Mouse (Mus musculus) MEL (cell line): ENCODE data around the gene Chsy1.

Experiments
- E2F4 ChIP-seq: IDR thresholded peaks from 2 replicates; pipeline ENCODE4 v1.6.1; 2011; ENCODE audit warnings: low read depth, low read length, improper control_type of control experiment, borderline replicate concordance
- HCFC1 ChIP-seq: IDR thresholded peaks from 2 replicates; pipeline ENCODE4 v1.6.1; 2012; ENCODE audit warnings: low read depth, mild to moderate bottlenecking, inconsistent platforms, low read length, improper control_type of control experiment, moderate library complexity
- POLR2A ChIP-seq, 2 experiments: IDR thresholded peaks; 2 replicates each; pipeline ENCODE4 v1.6.1; 2011 to 2012; ENCODE audit warnings: low read length in 2 of 2, mild to moderate bottlenecking in 2 of 2, control low read depth in 1 of 2, improper control_type of control experiment in 1 of 2, low read depth in 1 of 2, moderate library complexity in 1 of 2; ENCODE audit not compliant: control insufficient read depth in 1 of 2, insufficient read depth in 1 of 2, poor library complexity in 1 of 2
- RCOR1 ChIP-seq: IDR thresholded peaks from 2 replicates; pipeline ENCODE4 v1.6.1; 2012; ENCODE audit warnings: low read depth, mild to moderate bottlenecking, inconsistent platforms, low read length, improper control_type of control experiment

DNA sequence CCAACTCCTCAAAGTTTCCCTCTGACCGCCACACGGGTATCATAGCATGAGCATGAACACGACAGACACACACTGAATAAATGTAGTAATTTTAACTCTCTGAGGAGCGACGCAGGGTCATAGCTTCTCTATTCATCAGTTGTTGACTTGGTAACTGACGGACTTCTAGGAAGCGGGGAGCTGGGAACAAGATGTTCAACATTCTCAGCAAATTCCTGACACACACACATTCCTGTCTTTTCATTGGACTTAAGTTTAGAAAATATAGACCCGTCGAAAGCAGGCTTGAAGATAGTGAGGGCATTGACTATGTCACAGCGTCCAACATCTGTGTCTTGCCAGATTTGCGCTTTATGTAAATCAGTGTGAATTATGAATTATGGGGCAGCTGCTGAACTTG lies 2.1 kb upstream of the Chsy1 start:
- no peak for TF ChIP-seq E2F4
- TF ChIP-seq POLR2A (IDR thresholded peaks at IDR 0.05; ENCODE audit: control insufficient read depth in 1 of 2, insufficient read depth in 1 of 2, low read depth in 1 of 2, low read length in 2 of 2, poor library complexity in 1 of 2): no peak
- no peak for TF ChIP-seq RCOR1
- no peak for TF ChIP-seq HCFC1
